Mouse (Mus musculus): ENCODE results near the gene Ssh2. TPM values are rescaled to one million over a fixed set of nuclear protein-coding genes. Genes with fewer than 3 reads are reported as not detected.

The Ssh2 gene
- polyA plus RNA-seq, 1 experiment, result 43.8 TPM

GRCm38 (mm10) chr11:77230765-77231164 is 14.7 kb downstream of the Ssh2 start:
- H3K4me1 ChIP-seq (ENCODE audit: control insufficient read depth, insufficient read depth, low read length), result no peaks in the 10 kb centered on the region
- TF ChIP-seq POLR2A (IDR thresholded peaks at IDR 0.05; ENCODE audit: control insufficient read depth, low read depth, low read length) (no peak), CTCF (IDR thresholded peaks at IDR 0.05; ENCODE audit: control insufficient read depth, insufficient read depth, insufficient replicate concordance, low read depth, low read length) (no peak)
- H3K27ac ChIP-seq (ENCODE audit: control insufficient read depth, insufficient read depth, low read depth, low read length), result no peak overlapping the region
- H3K4me3 ChIP-seq (ENCODE audit: control insufficient read depth, low read depth, low read length), result no peak overlapping the region
- no peaks in the 10 kb centered on the region for H3K36me3 ChIP-seq (ENCODE audit: control insufficient read depth, insufficient read depth, low read length)
- H3K27me3 ChIP-seq (ENCODE audit: control insufficient read depth, insufficient read depth, low read length), result no peaks in the 10 kb centered on the region

GRCm38 (mm10) chr11:77231514-77231913 is 15.4 kb downstream of the Ssh2 start:
- Histone ChIP-seq H3K27ac (ENCODE audit: control insufficient read depth, insufficient read depth, low read depth, low read length) (no peak overlapping the region), H3K4me1 (ENCODE audit: control insufficient read depth, insufficient read depth, low read length) (no peaks in the 10 kb centered on the region), H3K4me3 (ENCODE audit: control insufficient read depth, low read depth, low read length) (no peak overlapping the region), H3K27me3 (ENCODE audit: control insufficient read depth, insufficient read depth, low read length) (no peaks in the 10 kb centered on the region), H3K36me3 (ENCODE audit: control insufficient read depth, insufficient read depth, low read length) (peaks cover 1% of the 10 kb centered on the region; the same call in 1 of the 2 replicates)
- no peak for TF ChIP-seq POLR2A (IDR thresholded peaks at IDR 0.05; ENCODE audit: control insufficient read depth, low read depth, low read length)

- no peaks in the 10 kb centered on the region for H3K27me3 ChIP-seq (ENCODE audit: control insufficient read depth, insufficient read depth, low read length)
- no peak overlapping the region for H3K27ac ChIP-seq (ENCODE audit: control insufficient read depth, insufficient read depth, low read depth, low read length)
- H3K4me1 ChIP-seq (ENCODE audit: control insufficient read depth, insufficient read depth, low read length), result no peaks in the 10 kb centered on the region
- peaks cover 1% of the 10 kb centered on the region; the same call in 1 of the 2 replicates for H3K36me3 ChIP-seq (ENCODE audit: control insufficient read depth, insufficient read depth, low read length)
- TF ChIP-seq POLR2A (IDR thresholded peaks at IDR 0.05; ENCODE audit: control insufficient read depth, low read depth, low read length), result no peak
- TF ChIP-seq CTCF (IDR thresholded peaks at IDR 0.05; ENCODE audit: control insufficient read depth, insufficient read depth, insufficient replicate concordance, low read depth, low read length), result no peak
- no peak overlapping the region for H3K4me3 ChIP-seq (ENCODE audit: control insufficient read depth, low read depth, low read length)
These were observed 19.2 kb downstream of the Ssh2 start for GRCm38 (mm10) chr11:77235267-77235666.

GRCm38 (mm10) chr11:77239658-77240345 is 23.7 kb downstream of the Ssh2 start:
- H3K36me3 ChIP-seq (ENCODE audit: control insufficient read depth, insufficient read depth, low read length), result peaks cover 1% of the 10 kb centered on the region
- no peaks in the 10 kb centered on the region for H3K4me1 ChIP-seq (ENCODE audit: control insufficient read depth, insufficient read depth, low read length)
- no peak overlapping the region for H3K4me3 ChIP-seq (ENCODE audit: control insufficient read depth, low read depth, low read length)
- H3K27me3 ChIP-seq (ENCODE audit: control insufficient read depth, insufficient read depth, low read length), result no peaks in the 10 kb centered on the region
- H3K27ac ChIP-seq (ENCODE audit: control insufficient read depth, insufficient read depth, low read depth, low read length), result no peak overlapping the region
- no peak for TF ChIP-seq POLR2A (IDR thresholded peaks at IDR 0.05; ENCODE audit: control insufficient read depth, low read depth, low read length)
- TF ChIP-seq CTCF (IDR thresholded peaks at IDR 0.05; ENCODE audit: control insufficient read depth, insufficient read depth, insufficient replicate concordance, low read depth, low read length), result no peak

- no peak overlapping the region for H3K4me3 ChIP-seq (ENCODE audit: control insufficient read depth, low read depth, low read length)
- TF ChIP-seq CTCF (IDR thresholded peaks at IDR 0.05; ENCODE audit: control insufficient read depth, insufficient read depth, insufficient replicate concordance, low read depth, low read length) (no peak), POLR2A (IDR thresholded peaks at IDR 0.05; ENCODE audit: control insufficient read depth, low read depth, low read length) (no peak)
- H3K27ac ChIP-seq (ENCODE audit: control insufficient read depth, insufficient read depth, low read depth, low read length), result no peak overlapping the region
- no peaks in the 10 kb centered on the region for H3K4me1 ChIP-seq (ENCODE audit: control insufficient read depth, insufficient read depth, low read length)
- H3K36me3 ChIP-seq (ENCODE audit: control insufficient read depth, insufficient read depth, low read length), result peaks cover 1% of the 10 kb centered on the region
- H3K27me3 ChIP-seq (ENCODE audit: control insufficient read depth, insufficient read depth, low read length), result no peaks in the 10 kb centered on the region
These were observed 24.6 kb downstream of the Ssh2 start for GRCm38 (mm10) chr11:77240466-77241246.

- no peaks in the 10 kb centered on the region for H3K4me1 ChIP-seq (ENCODE audit: control insufficient read depth, insufficient read depth, low read length)
These were observed 26.8 kb downstream of the Ssh2 start for GRCm38 (mm10) chr11:77242912-77243311.

GRCm38 (mm10) chr11:77252826-77253225 is 36.7 kb downstream of the Ssh2 start:
- H3K4me3 ChIP-seq (ENCODE audit: control insufficient read depth, low read depth, low read length), result no peak overlapping the region
- TF ChIP-seq CTCF (IDR thresholded peaks at IDR 0.05; ENCODE audit: control insufficient read depth, insufficient read depth, insufficient replicate concordance, low read depth, low read length) (no peak), POLR2A (IDR thresholded peaks at IDR 0.05; ENCODE audit: control insufficient read depth, low read depth, low read length) (no peak)
- no peaks in the 10 kb centered on the region; the same call in 1 of the 2 replicates for H3K36me3 ChIP-seq (ENCODE audit: control insufficient read depth, insufficient read depth, low read length)
- H3K4me1 ChIP-seq (ENCODE audit: control insufficient read depth, insufficient read depth, low read length), result no peaks in the 10 kb centered on the region
- no peaks in the 10 kb centered on the region for H3K27me3 ChIP-seq (ENCODE audit: control insufficient read depth, insufficient read depth, low read length)
- no peak overlapping the region for H3K27ac ChIP-seq (ENCODE audit: control insufficient read depth, insufficient read depth, low read depth, low read length)

More at GRCm38 (mm10) chr11:77242912-77243311, 26.8 kb downstream of the Ssh2 start:
- Histone ChIP-seq H3K36me3 (ENCODE audit: control insufficient read depth, insufficient read depth, low read length) (no peaks in the 10 kb centered on the region; the same call in 1 of the 2 replicates), H3K27me3 (ENCODE audit: control insufficient read depth, insufficient read depth, low read length) (no peaks in the 10 kb centered on the region), H3K4me3 (ENCODE audit: control insufficient read depth, low read depth, low read length) (no peak overlapping the region), H3K27ac (ENCODE audit: control insufficient read depth, insufficient read depth, low read depth, low read length) (no peak overlapping the region)
- no peak for TF ChIP-seq POLR2A (IDR thresholded peaks at IDR 0.05; ENCODE audit: control insufficient read depth, low read depth, low read length)
- no peak for TF ChIP-seq CTCF (IDR thresholded peaks at IDR 0.05; ENCODE audit: control insufficient read depth, insufficient read depth, insufficient replicate concordance, low read depth, low read length)

Measured in testis, adult 2 months (tissue).